ENCODE assay signal across 1 mouse cellular context in genomic region chr6:83350851-83351405, GRCm38 (mm10).
TF ChIP-seq lines count a peak whose summit lies in the region.

No protein-coding gene starts in this region.

TF ChIP-seq in MEL, 35 proteins besides CTCF, POLR2A, EP300 and RAD21 (continued from another document):
- no peak for TF ChIP-seq USF1 (IDR thresholded peaks at IDR 0.05; ENCODE audit: low read depth, low read length)
- TF ChIP-seq BHLHE40 (IDR thresholded peaks at IDR 0.05; ENCODE audit: borderline replicate concordance, low read depth, low read length): no peak
- no peak for TF ChIP-seq HCFC1 (IDR thresholded peaks at IDR 0.05; ENCODE audit: low read depth, low read length)
